Mouse (Mus musculus): ENCODE results near the gene Twist2. TPM values are rescaled to one million over a fixed set of nuclear protein-coding genes. Genes with fewer than 3 reads are reported as not detected.

The Twist2 gene
- polyA plus RNA-seq, 1 experiment, result 2.1 TPM

DNA sequence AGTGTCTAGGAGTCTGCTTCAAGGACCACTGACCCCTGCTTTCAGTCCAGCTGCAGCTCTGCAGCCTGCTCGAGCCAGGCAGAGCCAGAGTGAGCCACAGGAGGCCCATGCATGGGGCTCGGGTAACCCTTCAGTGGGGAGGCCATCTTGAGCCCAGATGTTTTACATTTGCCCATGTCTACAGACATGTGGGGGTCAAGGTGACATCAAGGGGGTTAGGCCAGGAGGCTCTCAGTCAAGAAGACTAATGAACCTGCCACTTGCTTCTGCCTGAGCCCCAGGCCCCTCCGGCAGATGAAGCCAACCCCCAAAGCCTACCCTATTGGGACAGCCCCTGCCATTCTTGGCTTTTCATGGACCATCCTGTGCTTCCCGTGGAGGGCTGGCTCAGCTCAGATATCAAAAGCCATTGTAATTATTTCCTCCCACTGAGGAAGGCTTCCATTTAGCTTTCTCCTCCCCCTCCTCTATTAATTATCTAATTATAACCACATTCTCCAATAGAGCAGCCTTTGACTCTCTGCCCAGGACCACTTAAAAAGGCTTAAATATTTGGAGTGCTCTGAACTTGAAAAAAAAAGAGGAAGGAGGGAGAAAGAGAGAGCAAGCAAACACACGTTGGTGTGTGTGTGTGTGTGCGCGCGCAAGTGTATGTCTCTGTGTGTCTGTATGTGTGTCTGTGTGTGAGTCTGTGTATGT is 43.6 kb downstream of the Twist2 start:
- no peak overlapping the region for H3K4me3 ChIP-seq (ENCODE audit: control insufficient read depth, insufficient read depth, low read length)
- no peak for DNase-seq
- no peak overlapping the region for H3K27ac ChIP-seq (ENCODE audit: control insufficient read depth, insufficient read depth, low read length)
- TF ChIP-seq POLR2A (IDR thresholded peaks at IDR 0.05; ENCODE audit: control insufficient read depth, extremely low read depth, insufficient read depth, low read length, poor library complexity), result no peak
- no peak for TF ChIP-seq CTCF (IDR thresholded peaks at IDR 0.05; ENCODE audit: borderline replicate concordance, control insufficient read depth, extremely low read depth, insufficient read depth, low read length, poor library complexity)
- H3K4me1 ChIP-seq (replicated peaks; ENCODE audit: control insufficient read depth, insufficient read depth, low read length), result no peaks in the 10 kb centered on the region
- WGBS, result 69% methylated on average over 8 of the region's 8 CpGs
- H3K27me3 ChIP-seq (ENCODE audit: control insufficient read depth, insufficient read depth, low read length), result no peaks in the 10 kb centered on the region
- no peaks in the 10 kb centered on the region for H3K36me3 ChIP-seq (ENCODE audit: control insufficient read depth, insufficient read depth, low read length)

DNA sequence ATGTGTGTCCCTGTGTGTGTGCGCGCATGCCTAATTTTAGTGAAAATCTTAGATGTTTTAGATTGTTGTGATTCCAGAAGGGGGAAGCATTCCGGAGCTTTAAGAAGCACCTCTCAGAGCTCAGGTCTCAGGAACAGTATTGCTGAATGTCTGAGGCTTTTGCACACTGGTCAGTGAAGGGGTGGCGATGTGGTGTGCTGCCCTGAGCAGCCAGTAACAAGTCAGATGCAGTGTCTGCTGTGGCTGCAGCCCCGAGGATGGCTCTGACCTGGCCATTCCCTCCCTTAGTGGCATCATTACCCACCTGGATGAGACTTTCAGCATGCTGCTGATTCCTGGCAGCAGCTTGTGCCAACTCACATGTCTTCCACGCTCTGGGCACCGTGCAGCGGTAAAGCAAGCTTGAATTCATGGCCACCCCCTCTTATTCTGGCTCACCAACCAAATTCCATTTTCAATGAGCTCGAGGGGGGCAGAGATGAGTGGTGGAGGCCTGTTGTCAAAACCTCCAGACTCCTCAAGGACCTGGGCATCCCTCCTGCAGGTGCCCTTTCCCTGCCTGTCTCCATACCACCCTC is 44.2 kb downstream of the Twist2 start:
- TF ChIP-seq CTCF (IDR thresholded peaks at IDR 0.05; ENCODE audit: borderline replicate concordance, control insufficient read depth, extremely low read depth, insufficient read depth, low read length, poor library complexity) (no peak), POLR2A (IDR thresholded peaks at IDR 0.05; ENCODE audit: control insufficient read depth, extremely low read depth, insufficient read depth, low read length, poor library complexity) (no peak)
- Histone ChIP-seq H3K36me3 (ENCODE audit: control insufficient read depth, insufficient read depth, low read length) (no peaks in the 10 kb centered on the region), H3K27me3 (ENCODE audit: control insufficient read depth, insufficient read depth, low read length) (no peaks in the 10 kb centered on the region), H3K27ac (ENCODE audit: control insufficient read depth, insufficient read depth, low read length) (no peak overlapping the region), H3K4me3 (ENCODE audit: control insufficient read depth, insufficient read depth, low read length) (no peak overlapping the region), H3K4me1 (replicated peaks; ENCODE audit: control insufficient read depth, insufficient read depth, low read length) (no peaks in the 10 kb centered on the region)
- no peak for DNase-seq
- 87% methylated on average over 9 of the region's 9 CpGs for WGBS

DNA sequence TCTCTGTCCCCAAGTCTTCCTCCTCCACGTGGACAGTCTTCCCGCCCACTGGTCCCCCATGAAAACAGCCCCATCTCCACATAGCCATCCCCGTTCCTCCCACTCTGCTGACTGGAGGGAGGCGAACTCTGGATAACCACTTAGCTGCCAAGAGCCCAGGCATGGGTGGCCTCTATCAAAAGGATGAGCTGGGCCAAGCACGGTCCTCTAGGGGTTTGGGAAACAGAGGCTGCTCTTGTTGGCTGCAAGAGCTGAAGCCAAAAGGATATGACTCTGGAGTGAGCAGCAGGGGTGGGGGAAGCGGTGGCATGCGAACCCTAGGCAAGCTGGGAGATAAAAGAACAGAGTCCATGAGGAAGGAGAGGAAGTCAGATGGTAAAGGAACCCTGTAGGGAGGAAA is 50.0 kb downstream of the Twist2 start:
- no peak for TF ChIP-seq CTCF (IDR thresholded peaks at IDR 0.05; ENCODE audit: borderline replicate concordance, control insufficient read depth, extremely low read depth, insufficient read depth, low read length, poor library complexity)
- no peak for TF ChIP-seq POLR2A (IDR thresholded peaks at IDR 0.05; ENCODE audit: control insufficient read depth, extremely low read depth, insufficient read depth, low read length, poor library complexity)
- Histone ChIP-seq H3K27me3 (ENCODE audit: control insufficient read depth, insufficient read depth, low read length) (no peaks in the 10 kb centered on the region), H3K4me3 (ENCODE audit: control insufficient read depth, insufficient read depth, low read length) (no peak overlapping the region), H3K4me1 (replicated peaks; ENCODE audit: control insufficient read depth, insufficient read depth, low read length) (no peaks in the 10 kb centered on the region), H3K27ac (ENCODE audit: control insufficient read depth, insufficient read depth, low read length) (no peak overlapping the region), H3K36me3 (ENCODE audit: control insufficient read depth, insufficient read depth, low read length) (no peaks in the 10 kb centered on the region)
- WGBS, result 91% methylated on average over 7 of the region's 7 CpGs
- DNase-seq, result no peak

DNA sequence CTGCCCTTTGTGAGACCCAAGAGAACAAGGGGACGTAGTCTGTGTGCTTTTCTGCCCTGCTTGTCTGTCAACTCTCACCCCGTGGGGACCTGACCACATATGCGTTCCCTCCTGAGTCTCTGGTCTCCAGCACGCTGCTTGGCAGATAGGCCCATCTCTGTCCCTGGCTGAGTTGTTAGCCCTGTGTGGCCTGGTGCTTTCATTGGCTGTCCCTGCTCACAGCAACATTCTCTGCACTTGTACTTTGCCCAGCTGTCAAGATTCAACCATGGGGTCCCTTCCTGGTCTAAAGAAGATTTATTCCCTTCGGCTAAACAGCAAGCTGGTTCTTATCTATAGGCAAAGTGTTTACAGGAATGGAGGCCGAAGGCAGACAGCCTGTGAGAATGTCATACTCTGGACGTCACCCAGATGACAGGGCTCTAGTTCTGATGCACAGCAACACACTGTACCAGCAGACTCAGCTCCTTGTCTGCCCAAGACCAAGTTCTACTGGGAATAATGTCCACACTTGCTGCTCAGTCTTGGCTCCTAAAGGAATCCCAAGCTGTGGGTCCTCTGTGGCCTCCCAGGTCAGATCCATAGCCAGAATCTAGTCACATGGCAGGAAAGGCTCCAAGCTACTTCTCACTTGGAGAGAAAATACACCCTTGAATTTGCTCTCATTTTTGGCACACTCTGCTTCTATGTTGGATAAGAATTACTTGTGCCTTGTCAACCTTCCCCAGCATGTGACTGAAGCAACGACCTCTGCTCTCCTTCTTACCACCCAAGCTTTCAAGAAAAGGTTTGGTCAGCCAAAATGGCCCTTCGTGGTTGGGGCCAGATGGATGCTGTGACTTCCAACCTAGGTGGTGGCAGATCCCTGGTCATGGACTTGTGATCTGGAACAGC is 55.8 kb downstream of the Twist2 start:
- TF ChIP-seq POLR2A (IDR thresholded peaks at IDR 0.05; ENCODE audit: control insufficient read depth, extremely low read depth, insufficient read depth, low read length, poor library complexity), result no peak
- no peak for TF ChIP-seq CTCF (IDR thresholded peaks at IDR 0.05; ENCODE audit: borderline replicate concordance, control insufficient read depth, extremely low read depth, insufficient read depth, low read length, poor library complexity)
- no peaks in the 10 kb centered on the region for H3K36me3 ChIP-seq (ENCODE audit: control insufficient read depth, insufficient read depth, low read length)
- DNase-seq, result no peak
- WGBS, result 74% methylated on average over 9 of the region's 9 CpGs
- H3K27me3 ChIP-seq (ENCODE audit: control insufficient read depth, insufficient read depth, low read length), result no peaks in the 10 kb centered on the region
- H3K4me3 ChIP-seq (ENCODE audit: control insufficient read depth, insufficient read depth, low read length), result no peak overlapping the region
- no peak overlapping the region for H3K27ac ChIP-seq (ENCODE audit: control insufficient read depth, insufficient read depth, low read length)
- no peaks in the 10 kb centered on the region for H3K4me1 ChIP-seq (replicated peaks; ENCODE audit: control insufficient read depth, insufficient read depth, low read length)

DNA sequence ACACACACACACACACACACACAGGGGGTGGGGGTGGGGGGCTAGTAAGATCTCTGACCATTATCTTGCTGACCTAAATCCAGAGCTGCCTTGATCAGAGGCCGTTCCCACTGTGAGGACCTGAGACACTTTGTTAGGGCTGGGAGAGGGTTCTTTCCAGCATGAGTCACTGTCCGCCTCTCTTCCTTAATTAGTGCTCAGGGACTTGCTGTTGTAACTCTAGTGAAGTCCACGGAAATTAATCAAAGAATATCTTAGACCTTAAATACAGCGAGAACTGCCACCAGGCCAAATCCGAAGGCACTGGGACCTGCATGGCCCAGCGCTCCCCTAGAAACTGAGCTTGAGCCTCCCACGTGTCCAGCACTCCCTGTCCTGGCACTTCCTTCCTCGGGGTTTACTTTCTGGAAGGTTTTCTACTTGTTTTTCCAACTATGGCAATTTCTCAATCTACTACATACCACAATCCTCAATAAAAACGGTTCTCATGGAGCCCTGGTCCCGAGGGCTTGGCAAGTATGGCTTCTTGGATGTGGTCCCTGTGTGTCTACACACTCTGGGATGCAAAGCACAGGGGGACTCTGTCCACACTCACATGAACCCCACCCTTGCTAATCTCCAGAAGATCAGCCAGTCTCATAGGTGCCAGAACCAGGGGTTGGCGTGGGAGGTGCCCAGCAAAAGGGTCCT is 57.0 kb downstream of the Twist2 start:
- no peak for DNase-seq
- 83% methylated on average over 11 of the region's 11 CpGs for WGBS
- no peaks in the 10 kb centered on the region for H3K27me3 ChIP-seq (ENCODE audit: control insufficient read depth, insufficient read depth, low read length)
- TF ChIP-seq POLR2A (IDR thresholded peaks at IDR 0.05; ENCODE audit: control insufficient read depth, extremely low read depth, insufficient read depth, low read length, poor library complexity), result no peak
- TF ChIP-seq CTCF (IDR thresholded peaks at IDR 0.05; ENCODE audit: borderline replicate concordance, control insufficient read depth, extremely low read depth, insufficient read depth, low read length, poor library complexity), result no peak
- no peak overlapping the region for H3K27ac ChIP-seq (ENCODE audit: control insufficient read depth, insufficient read depth, low read length)
- no peak overlapping the region for H3K4me3 ChIP-seq (ENCODE audit: control insufficient read depth, insufficient read depth, low read length)
- no peaks in the 10 kb centered on the region for H3K36me3 ChIP-seq (ENCODE audit: control insufficient read depth, insufficient read depth, low read length)
- H3K4me1 ChIP-seq (replicated peaks; ENCODE audit: control insufficient read depth, insufficient read depth, low read length), result no peaks in the 10 kb centered on the region

DNA sequence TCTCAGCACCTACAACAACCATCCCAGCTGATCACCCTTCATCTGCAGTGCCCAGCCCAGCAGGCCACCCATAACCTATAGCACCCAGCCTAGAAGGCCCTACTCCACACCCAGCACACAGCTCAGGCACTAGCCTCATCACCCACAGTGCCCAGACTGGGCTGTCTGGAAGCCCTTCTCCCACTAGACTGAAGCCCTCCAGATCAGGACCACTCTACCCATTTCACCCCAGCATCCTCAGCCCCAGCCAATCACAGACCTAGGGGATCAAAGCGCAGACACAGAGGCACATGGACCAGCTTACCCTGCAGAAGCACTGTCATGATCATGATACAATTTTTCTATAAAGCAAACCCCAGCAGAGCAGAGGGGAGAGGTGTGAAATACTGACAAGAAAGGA is 57.6 kb downstream of the Twist2 start:
- DNase-seq, result no peak
- no peaks in the 10 kb centered on the region for H3K4me1 ChIP-seq (replicated peaks; ENCODE audit: control insufficient read depth, insufficient read depth, low read length)
- H3K27me3 ChIP-seq (ENCODE audit: control insufficient read depth, insufficient read depth, low read length), result no peaks in the 10 kb centered on the region
- no peak overlapping the region for H3K4me3 ChIP-seq (ENCODE audit: control insufficient read depth, insufficient read depth, low read length)
- WGBS, result 92% methylated on average over 1 of the region's 1 CpGs
- no peaks in the 10 kb centered on the region for H3K36me3 ChIP-seq (ENCODE audit: control insufficient read depth, insufficient read depth, low read length)
- TF ChIP-seq POLR2A (IDR thresholded peaks at IDR 0.05; ENCODE audit: control insufficient read depth, extremely low read depth, insufficient read depth, low read length, poor library complexity), result no peak
- TF ChIP-seq CTCF (IDR thresholded peaks at IDR 0.05; ENCODE audit: borderline replicate concordance, control insufficient read depth, extremely low read depth, insufficient read depth, low read length, poor library complexity), result no peak
- H3K27ac ChIP-seq (ENCODE audit: control insufficient read depth, insufficient read depth, low read length), result no peak overlapping the region
